Mouse (Mus musculus) CD4-positive helper T cell, adult 2 months (primary cell): ENCODE data around the gene Lmtk3.

Source experiments
- DNase-seq: peaks from one replicate; pipeline ENCODE4 v3.0.0-alpha.2; 2012; ENCODE audit warnings: low read depth, missing footprints, low spot score

Lmtk3 gene

GRCm38 (mm10) chr7:45783511-45784091, at the start of gene Lmtk3:
Lmtk3 (plus strand) TSS chr7:45783738.
- DNase-seq = peak; percentile 52

GRCm38 (mm10) chr7:45739162-45739763, 44.3 kb upstream of the Lmtk3 start:
- DNase-seq = peak; percentile 90

- DNase-seq = peak; percentile 42
These were observed 43.7 kb upstream of the Lmtk3 start for GRCm38 (mm10) chr7:45739820-45740219.

- no peak for DNase-seq
These were observed 42.2 kb upstream of the Lmtk3 start for GRCm38 (mm10) chr7:45741308-45741707.

GRCm38 (mm10) chr7:45741777-45742176, 41.8 kb upstream of the Lmtk3 start:
- peak; percentile 86 for DNase-seq

- DNase-seq = peak; percentile 89
These were observed 41.2 kb upstream of the Lmtk3 start for GRCm38 (mm10) chr7:45742338-45742737.

GRCm38 (mm10) chr7:45744387-45744786, 39.2 kb upstream of the Lmtk3 start:
- DNase-seq = peak; percentile 66

- DNase-seq = no peak
These were observed 37.0 kb upstream of the Lmtk3 start for GRCm38 (mm10) chr7:45746518-45746917.

- no peak for DNase-seq
These were observed 36.1 kb upstream of the Lmtk3 start for GRCm38 (mm10) chr7:45747450-45747849.

GRCm38 (mm10) chr7:45748110-45748509, 35.4 kb upstream of the Lmtk3 start:
- DNase-seq = no peak

- DNase-seq = no peak
These were observed 34.1 kb upstream of the Lmtk3 start for GRCm38 (mm10) chr7:45749401-45749800.

- DNase-seq = no peak
These were observed 33.4 kb upstream of the Lmtk3 start for GRCm38 (mm10) chr7:45750162-45750561.

GRCm38 (mm10) chr7:45755703-45756102, 27.8 kb upstream of the Lmtk3 start:
- DNase-seq = no peak

GRCm38 (mm10) chr7:45759400-45759799, 24.1 kb upstream of the Lmtk3 start:
- no peak for DNase-seq

GRCm38 (mm10) chr7:45760151-45760550, 23.4 kb upstream of the Lmtk3 start:
- no peak for DNase-seq

GRCm38 (mm10) chr7:45765995-45766394, 17.5 kb upstream of the Lmtk3 start:
- peak; percentile 29 for DNase-seq

- no peak for DNase-seq
These were observed 16.8 kb upstream of the Lmtk3 start for GRCm38 (mm10) chr7:45766764-45767163.

GRCm38 (mm10) chr7:45767500-45767899, 16.0 kb upstream of the Lmtk3 start:
- DNase-seq = no peak

- no peak for DNase-seq
These were observed 13.0 kb upstream of the Lmtk3 start for GRCm38 (mm10) chr7:45770427-45771082.

GRCm38 (mm10) chr7:45771101-45771500, 12.4 kb upstream of the Lmtk3 start:
- DNase-seq = peak; percentile 46

GRCm38 (mm10) chr7:45775237-45775636, 8.3 kb upstream of the Lmtk3 start:
- no peak for DNase-seq

- DNase-seq = peak; percentile 91
These were observed 4.4 kb upstream of the Lmtk3 start for GRCm38 (mm10) chr7:45779081-45779641.

- no peak for DNase-seq
These were observed 1.3 kb upstream of the Lmtk3 start for GRCm38 (mm10) chr7:45782271-45782670.
